ENCODE assay signal across 14 mouse cellular contexts in genomic region chr14:18963287-18963686, GRCm38 (mm10).
"Had no signal": no experiment of that assay in that cellular context is flagged by ENCODE, and none has a peak within 500 bp of the region (broad histone marks: within the 10 kb centered on the region; RNA-seq: fewer than 3 reads in every experiment).

No protein-coding gene starts in this region.

- H3K9me3 ChIP-seq: limb, embryonic 13.5 days; midbrain, embryonic 10.5 days; neural tube, embryonic 15.5 days had no signal

- H3K4me2 ChIP-seq: limb, embryonic 13.5 days; neural tube, embryonic 15.5 days had no signal

- ATAC-seq: inflammation-experienced regulatory T-cells, adult 6 months; intestine, postnatal 0 days; lung, postnatal 0 days had no signal

- DNase-seq: left cerebral cortex, postnatal 4 days; lung, adult 2 months; lung, postnatal 36 days; midbrain, embryonic 14.5 days; thymus, adult 2 months; thymus, postnatal 25 days had no signal

- H3K27me3 ChIP-seq: limb, embryonic 13.5 days; neural tube, embryonic 15.5 days had no signal

- H3K4me3 ChIP-seq: limb, embryonic 13.5 days; midbrain, embryonic 10.5 days; myocyte; neural tube, embryonic 15.5 days had no signal

- H3K4me1 ChIP-seq: limb, embryonic 13.5 days; midbrain, embryonic 10.5 days; neural tube, embryonic 15.5 days had no signal

- H3K9ac ChIP-seq: limb, embryonic 13.5 days; neural tube, embryonic 15.5 days had no signal

- H3K36me3 ChIP-seq: limb, embryonic 13.5 days; midbrain, embryonic 10.5 days; neural tube, embryonic 15.5 days had no signal

- H3K27ac ChIP-seq: kidney, postnatal 0 days; limb, embryonic 13.5 days; midbrain, embryonic 10.5 days; neural tube, embryonic 15.5 days had no signal
